Mouse (Mus musculus): Measurements from ENCODE around the gene Tmem94. TPM values are rescaled to one million over a fixed set of nuclear protein-coding genes. Genes with fewer than 3 reads are reported as not detected.

The Tmem94 gene
- polyA plus RNA-seq, 1 experiment from 2014 or later: 22.9 TPM

GRCm38 (mm10) chr11:115843891-115844239 lies 78.6 kb downstream of the Tmem94 start:
- WGBS (ENCODE audit: insufficient replicate concordance): 86% methylated on average over 5 of the region's 5 CpGs
- H3K4me1 ChIP-seq (ENCODE audit: control insufficient read depth, insufficient read depth, low read length): peaks cover 50% of the 10 kb centered on the region

DNA sequence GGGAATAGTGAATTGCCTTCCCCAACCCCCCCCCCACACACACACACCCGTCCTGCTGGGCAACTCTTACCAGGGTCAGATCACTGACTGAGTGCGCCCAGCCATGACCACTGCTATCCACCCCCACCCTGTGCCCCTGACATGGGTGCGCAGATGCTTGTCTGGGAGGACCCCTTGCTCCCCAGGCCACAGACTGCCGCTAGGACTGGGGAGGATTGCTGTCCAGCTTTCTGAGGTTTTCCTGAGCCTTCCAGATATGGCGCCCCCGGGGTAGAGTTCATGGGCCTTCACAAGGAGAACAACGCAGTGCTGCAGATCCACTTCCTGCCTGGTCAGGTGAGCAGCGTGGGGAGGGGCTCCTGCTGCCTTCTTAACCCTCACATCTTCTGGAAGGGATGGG lies 79.0 kb downstream of the Tmem94 start:
- Histone ChIP-seq H3K27ac (ENCODE audit: low read depth, low read length) (peak overlapping the region; percentile 17; the same call in 1 of the 2 replicates), H3K9ac (ENCODE audit: low read depth, low read length) (no peak overlapping the region), H3K4me2 (no peak overlapping the region), H3K9me3 (replicated peaks; ENCODE audit: control insufficient read depth, low read length) (no peaks in the 10 kb centered on the region; the same call in 1 of the 2 replicates), H3K4me3 (ENCODE audit: low read depth, low read length) (no peak overlapping the region), H3K27me3 (ENCODE audit: control insufficient read depth, insufficient read depth, low read length) (no peaks in the 10 kb centered on the region), H3K36me3 (ENCODE audit: control insufficient read depth, insufficient read depth, low read length) (peaks cover 11% of the 10 kb centered on the region), H3K4me1 (ENCODE audit: control insufficient read depth, insufficient read depth, low read length) (peaks cover 46% of the 10 kb centered on the region)
- no peak for ATAC-seq (replicated peaks; ENCODE audit: insufficient number of reproducible peaks, low FRiP score, low TSS enrichment)
- WGBS (ENCODE audit: insufficient replicate concordance): 82% methylated on average over 8 of the region's 8 CpGs

More at GRCm38 (mm10) chr11:115843891-115844239, 78.6 kb downstream of the Tmem94 start:
- Histone ChIP-seq H3K27ac (ENCODE audit: low read depth, low read length) (peak overlapping the region; percentile 54; the same call in 1 of the 2 replicates), H3K27me3 (ENCODE audit: control insufficient read depth, insufficient read depth, low read length) (no peaks in the 10 kb centered on the region), H3K4me2 (no peak overlapping the region), H3K36me3 (ENCODE audit: control insufficient read depth, insufficient read depth, low read length) (peaks cover 11% of the 10 kb centered on the region), H3K9me3 (replicated peaks; ENCODE audit: control insufficient read depth, low read length) (no peaks in the 10 kb centered on the region; the same call in 1 of the 2 replicates), H3K9ac (ENCODE audit: low read depth, low read length) (no peak overlapping the region), H3K4me3 (ENCODE audit: low read depth, low read length) (no peak overlapping the region)
- ATAC-seq (replicated peaks; ENCODE audit: insufficient number of reproducible peaks, low FRiP score, low TSS enrichment): no peak

DNA sequence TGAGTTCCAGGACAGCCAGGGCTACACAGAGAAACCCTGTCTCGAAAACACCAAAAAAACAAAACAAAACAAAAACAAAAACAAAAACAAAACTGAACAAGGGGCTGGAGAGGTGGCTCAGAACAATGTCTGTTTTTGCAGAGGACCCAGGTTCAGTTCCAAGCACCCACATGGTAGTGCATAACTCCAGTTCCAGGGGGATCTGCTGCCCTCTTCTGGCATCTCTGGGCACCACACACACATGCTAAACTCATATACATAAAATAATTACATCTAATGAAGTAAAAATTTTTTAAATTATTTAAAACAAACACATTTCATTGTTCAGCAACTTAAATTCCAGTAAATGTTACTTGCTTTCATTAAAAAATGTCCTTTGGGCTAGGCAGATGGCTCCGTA lies 80.6 kb downstream of the Tmem94 start:
- H3K27me3 ChIP-seq (ENCODE audit: control insufficient read depth, insufficient read depth, low read length): no peaks in the 10 kb centered on the region
- H3K4me1 ChIP-seq (ENCODE audit: control insufficient read depth, insufficient read depth, low read length): peaks cover 34% of the 10 kb centered on the region
- ATAC-seq (replicated peaks; ENCODE audit: insufficient number of reproducible peaks, low FRiP score, low TSS enrichment): no peak
- H3K9me3 ChIP-seq (replicated peaks; ENCODE audit: control insufficient read depth, low read length): no peaks in the 10 kb centered on the region; the same call in 1 of the 2 replicates
- 98% methylated on average over 2 of the region's 2 CpGs for WGBS (ENCODE audit: insufficient replicate concordance)
- no peak overlapping the region for H3K4me2 ChIP-seq
- no peak overlapping the region for H3K4me3 ChIP-seq (ENCODE audit: low read depth, low read length)
- peaks cover 22% of the 10 kb centered on the region for H3K36me3 ChIP-seq (ENCODE audit: control insufficient read depth, insufficient read depth, low read length)
- no peak overlapping the region for H3K27ac ChIP-seq (ENCODE audit: low read depth, low read length)
- H3K9ac ChIP-seq (ENCODE audit: low read depth, low read length): no peak overlapping the region

Small RNA genes within 50 kb of the gene (microRNA-seq; reads per million reads assigned to microRNA genes)
- 0.41 reads per million for gene Mir5621 (ENCODE audit: borderline number of aligned reads)

Other genes starting within 250 kb of the Tmem94 start
- gene Sumo2, start 229.2 kb upstream of the Tmem94 start, polyA plus RNA-seq (2014; fragmentation: Nextera tagmentation; extraction: Ambion mirVana): 702 and 712 TPM in 2 replicates
- 131 and 133 TPM in 2 replicates for gene Nup85, start 201.0 kb upstream of the Tmem94 start, polyA plus RNA-seq (2014; fragmentation: Nextera tagmentation; extraction: Ambion mirVana)
- gene Mrps7, start 161.5 kb upstream of the Tmem94 start, polyA plus RNA-seq (2014; fragmentation: Nextera tagmentation; extraction: Ambion mirVana): 97.7 and 104 TPM in 2 replicates
- 17.9 and 21.0 TPM in 2 replicates for gene Gga3, start 161.4 kb upstream of the Tmem94 start, polyA plus RNA-seq (2014; fragmentation: Nextera tagmentation; extraction: Ambion mirVana)
- 22.7 TPM in 2 replicates for gene Mif4gd, start 152.5 kb upstream of the Tmem94 start, polyA plus RNA-seq (2014; fragmentation: Nextera tagmentation; extraction: Ambion mirVana)
- gene Slc25a19, start 137.1 kb upstream of the Tmem94 start, polyA plus RNA-seq (2014; fragmentation: Nextera tagmentation; extraction: Ambion mirVana): 35.6 and 35.7 TPM in 2 replicates
- gene Grb2, start 56.8 kb upstream of the Tmem94 start, polyA plus RNA-seq (2014; fragmentation: Nextera tagmentation; extraction: Ambion mirVana): 42.7 and 56.3 TPM in 2 replicates
- gene Caskin2, start 48.2 kb downstream of the Tmem94 start, polyA plus RNA-seq (2014; fragmentation: Nextera tagmentation; extraction: Ambion mirVana): 17.4 and 18.1 TPM in 2 replicates
- gene Tsen54, start 49.3 kb downstream of the Tmem94 start, polyA plus RNA-seq (2014; fragmentation: Nextera tagmentation; extraction: Ambion mirVana): 20.8 TPM in 2 replicates
- gene Llgl2, start 58.6 kb downstream of the Tmem94 start, polyA plus RNA-seq (2014; fragmentation: Nextera tagmentation; extraction: Ambion mirVana): 21.5 and 22.4 TPM in 2 replicates
- gene Myo15b, start 93.0 kb downstream of the Tmem94 start, polyA plus RNA-seq (2014; fragmentation: Nextera tagmentation; extraction: Ambion mirVana): 0.06 and 0.39 TPM in 2 replicates
- gene Smim5, start 134.5 kb downstream of the Tmem94 start, polyA plus RNA-seq (2014; fragmentation: Nextera tagmentation; extraction: Ambion mirVana): 19.6 and 21.8 TPM in 2 replicates
- gene Smim6, start 146.6 kb downstream of the Tmem94 start, polyA plus RNA-seq (2014; fragmentation: Nextera tagmentation; extraction: Ambion mirVana): 0.46 and 1.2 TPM in 2 replicates
- 27.9 and 28.3 TPM in 2 replicates for gene Sap30bp, start 167.8 kb downstream of the Tmem94 start, polyA plus RNA-seq (2014; fragmentation: Nextera tagmentation; extraction: Ambion mirVana)
- gene Recql5, start 168.0 kb downstream of the Tmem94 start, polyA plus RNA-seq (2014; fragmentation: Nextera tagmentation; extraction: Ambion mirVana): 12.3 and 13.0 TPM in 2 replicates
- gene Itgb4, start 209.3 kb downstream of the Tmem94 start, polyA plus RNA-seq (2014; fragmentation: Nextera tagmentation; extraction: Ambion mirVana): 0.51 and 0.80 TPM in 2 replicates
- 137 and 151 TPM in 2 replicates for gene Galk1, start 247.3 kb downstream of the Tmem94 start, polyA plus RNA-seq (2014; fragmentation: Nextera tagmentation; extraction: Ambion mirVana)

Measured in heart, embryonic 11.5 days (tissue).